Mouse (Mus musculus) spleen, adult 2 months (tissue): ENCODE data around the gene Pros1. TPM values are rescaled to one million over a fixed set of nuclear protein-coding genes. Genes with fewer than 3 reads are reported as not detected.

Experiments
- DNase-seq, 2 experiments: peaks; one replicate each; pipeline versions ENCODE4 v3.0.0 to v3.0.0-alpha.2; 2012 to 2021; ENCODE audit warnings: low spot score in 2 of 2, low read depth in 1 of 2
- H3K27ac ChIP-seq: fragments of 200-500 bp; 2 replicates; pipeline ENCODE4 v1.5.1; 2012; ENCODE audit warnings: low read length, inconsistent platforms; ENCODE audit not compliant: insufficient read depth
- H3K27me3 ChIP-seq: fragments of 200-500 bp; 2 replicates; pipeline ENCODE4 v1.6.1; 2012; ENCODE audit warnings: mild to moderate bottlenecking, moderate library complexity, low read length, inconsistent platforms; ENCODE audit not compliant: control insufficient read depth, insufficient read depth
- H3K36me3 ChIP-seq: fragments of 200-500 bp; 2 replicates; pipeline ENCODE4 v1.6.1; 2012; ENCODE audit warnings: mild to moderate bottlenecking, low read length, inconsistent platforms; ENCODE audit not compliant: control insufficient read depth, insufficient read depth
- H3K4me1 ChIP-seq: fragments of 200-500 bp; 2 replicates; pipeline ENCODE4 v1.6.1; 2011; ENCODE audit warnings: inconsistent platforms; ENCODE audit not compliant: control insufficient read depth, insufficient read depth, insufficient read length
- H3K4me3 ChIP-seq: fragments of 200-500 bp; 2 replicates; pipeline ENCODE4 v1.5.1; 2011; ENCODE audit warnings: mild to moderate bottlenecking, inconsistent platforms; ENCODE audit not compliant: insufficient read depth, insufficient read length; ENCODE audit errors: extremely low read depth
- CTCF ChIP-seq: fragments of 200-500 bp; IDR thresholded peaks from 2 replicates; pipeline ENCODE4 v1.5.1; 2011; ENCODE audit warnings: mild to moderate bottlenecking, inconsistent platforms; ENCODE audit not compliant: insufficient read depth, insufficient read length, insufficient replicate concordance; ENCODE audit errors: extremely low read depth
- POLR2A ChIP-seq: fragments of 200-500 bp; IDR thresholded peaks from 2 replicates; pipeline ENCODE4 v1.6.1; 2011; ENCODE audit warnings: low read depth, low read length, inconsistent platforms
- WGBS: fragments of 180-500 bp; shearing (Covaris S2); methylation state at CpG from one replicate; pipeline ENCODE4 v1.1.7; 2018; 5-methylcytosine and 5-hydroxymethylcytosine counted together
- polyA plus RNA-seq: library from polyadenylated mRNA; depleted of rRNA; stranded (reverse); fragments of >200 nt; gene quantifications from 2 replicates; pipeline ENCODE4 v1.2.3, GENCODE M21; 2012

The Pros1 gene
- polyA plus RNA-seq, 1 experiment, result 2.5 TPM

GRCm38 (mm10) chr16:62846498-62847312, 7.4 kb upstream of the Pros1 start, which contains the start of gene Arl13b:
TSS of gene Arl13b (minus strand) at chr16:62847040.
- WGBS, result under 1% methylated on average over 52 of the region's 52 CpGs
- peak; percentile 87 to 96 for DNase-seq
- no peaks in the 10 kb centered on the region for H3K27me3 ChIP-seq
- peaks cover 4% of the 10 kb centered on the region; the same call in 1 of the 2 replicates for H3K4me1 ChIP-seq
- TF ChIP-seq POLR2A, result no peak
- no peak for TF ChIP-seq CTCF
- H3K4me3 ChIP-seq, result peak within 1 kb of the TSS; percentile 79
- no peaks in the 10 kb centered on the region for H3K36me3 ChIP-seq
- no peak within 1 kb of the TSS for H3K27ac ChIP-seq

- no peak for DNase-seq
- TF ChIP-seq CTCF (no peak), POLR2A (no peak)
- H3K36me3 ChIP-seq, result no peaks in the 10 kb centered on the region
- H3K4me3 ChIP-seq, result no peak overlapping the region
- no peak overlapping the region for H3K27ac ChIP-seq
- H3K27me3 ChIP-seq, result no peaks in the 10 kb centered on the region; the same call in 1 of the 2 replicates
- WGBS, result 84% methylated on average over 3 of the region's 3 CpGs
- peaks cover 6% of the 10 kb centered on the region for H3K4me1 ChIP-seq
These were observed 1.4 kb upstream of the Pros1 start for GRCm38 (mm10) chr16:62852464-62853252.

- 8% methylated on average over 3 of the region's 3 CpGs for WGBS
- peak overlapping the region; percentile 56; the same call in 1 of the 2 replicates for H3K4me3 ChIP-seq
- H3K36me3 ChIP-seq, result no peaks in the 10 kb centered on the region
- peaks cover 6% of the 10 kb centered on the region for H3K4me1 ChIP-seq
- TF ChIP-seq POLR2A (no peak), CTCF (no peak)
- no peaks in the 10 kb centered on the region; the same call in 1 of the 2 replicates for H3K27me3 ChIP-seq
- H3K27ac ChIP-seq, result no peak overlapping the region; the same call in 1 of the 2 replicates
- DNase-seq, result no peak
These were observed 438 bp upstream of the Pros1 start for GRCm38 (mm10) chr16:62853611-62854126.

- no peaks in the 10 kb centered on the region; the same call in 1 of the 2 replicates for H3K27me3 ChIP-seq
- H3K36me3 ChIP-seq, result no peaks in the 10 kb centered on the region
- WGBS, result 92% methylated on average over 6 of the region's 6 CpGs
- peaks cover 6% of the 10 kb centered on the region for H3K4me1 ChIP-seq
- no peak overlapping the region for H3K4me3 ChIP-seq
- no peak for DNase-seq
- H3K27ac ChIP-seq, result no peak overlapping the region
- TF ChIP-seq CTCF (no peak), POLR2A (no peak)
These were observed 1.3 kb downstream of the Pros1 start for GRCm38 (mm10) chr16:62855385-62855784.

- H3K27me3 ChIP-seq, result no peaks in the 10 kb centered on the region; the same call in 1 of the 2 replicates
- 89% methylated on average over 2 of the region's 2 CpGs for whole genome bisulfite sequencing
- H3K4me1 ChIP-seq, result peaks cover 6% of the 10 kb centered on the region
- no peak overlapping the region for H3K4me3 ChIP-seq
- H3K27ac ChIP-seq, result no peak overlapping the region
- TF ChIP-seq CTCF (no peak), POLR2A (no peak)
- no peak for DNase-seq
- H3K36me3 ChIP-seq, result no peaks in the 10 kb centered on the region
These were observed 2.2 kb downstream of the Pros1 start for GRCm38 (mm10) chr16:62856273-62856672.

- H3K36me3 ChIP-seq, result no peaks in the 10 kb centered on the region
- H3K27me3 ChIP-seq, result no peaks in the 10 kb centered on the region; the same call in 1 of the 2 replicates
- no peak overlapping the region for H3K4me3 ChIP-seq
- H3K27ac ChIP-seq, result no peak overlapping the region
- WGBS, result 77% methylated on average over 2 of the region's 2 CpGs
- no peak for TF ChIP-seq CTCF
- TF ChIP-seq POLR2A, result no peak
- no peak for DNase-seq
- peaks cover 6% of the 10 kb centered on the region for H3K4me1 ChIP-seq
These were observed 3.4 kb downstream of the Pros1 start for GRCm38 (mm10) chr16:62857498-62857897.
